Mouse (Mus musculus) intestine, embryonic 14.5 days (tissue): ENCODE measurements at regions not wholly inside any gene's neighbourhood (a gene's known extent, or its start where the extent isn't known, plus 50 kb on each side); places are given as distances from the start of the nearest gene placed in this dataset.

Experiments
- ATAC-seq: fragments of 200-750 bp; cut with Nextera tagmentation; replicated peaks from 2 replicates; pipeline ENCODE4 v1.8.0; 2017; ENCODE audit warnings: low read depth, moderate number of reproducible peaks, moderate TSS enrichment, moderate library complexity; ENCODE audit not compliant: low FRiP score, low TSS enrichment
- DNase-seq: peaks from one replicate; pipeline ENCODE4 v3.0.0-alpha.2; 2018; ENCODE audit warnings: low spot score
- H3K27ac ChIP-seq: fragments of 300-500 bp; sonication (generic); 2 replicates; pipeline ENCODE4 v1.5.1; 2014; ENCODE audit warnings: low read depth, mild to moderate bottlenecking, control low read depth
- H3K27me3 ChIP-seq: fragments of 300-500 bp; sonication (generic); replicated peaks from 2 replicates; pipeline ENCODE4 v1.6.1; 2014; ENCODE audit warnings: low read length, control low read depth; ENCODE audit not compliant: control insufficient read depth, insufficient read depth
- H3K36me3 ChIP-seq: fragments of 300-500 bp; sonication (generic); 2 replicates; pipeline ENCODE4 v1.6.1; 2014; ENCODE audit warnings: low read length, control low read depth; ENCODE audit not compliant: control insufficient read depth, insufficient read depth
- H3K4me1 ChIP-seq: fragments of 300-500 bp; sonication (generic); replicated peaks from 2 replicates; pipeline ENCODE4 v1.6.1; 2014; ENCODE audit warnings: low read length, control low read depth, mixed read lengths; ENCODE audit not compliant: control insufficient read depth, insufficient read depth
- H3K4me2 ChIP-seq: fragments of 300-500 bp; sonication (generic); 2 replicates; pipeline ENCODE4 v1.6.1; 2014; ENCODE audit warnings: low read length
- H3K4me3 ChIP-seq: fragments of 300-500 bp; sonication (generic); 2 replicates; pipeline ENCODE4 v1.5.1; 2014; ENCODE audit warnings: low read depth, low read length, control low read depth, mixed read lengths
- H3K9ac ChIP-seq: fragments of 300-500 bp; sonication (generic); 2 replicates; pipeline ENCODE4 v1.6.1; 2014; ENCODE audit warnings: mild to moderate bottlenecking, low read length
- H3K9me3 ChIP-seq: fragments of 300-500 bp; sonication (generic); 2 replicates; pipeline ENCODE4 v1.6.1; 2016; ENCODE audit warnings: low read length, control low read depth; ENCODE audit not compliant: control insufficient read depth
- WGBS: fragments of 180-500 bp; shearing (Covaris S2); extraction: QIAGEN DNeasy Blood & Tissue Kit; methylation state at CpG from one replicate; pipeline ENCODE4 v1.1.7; 2014; 5-methylcytosine and 5-hydroxymethylcytosine counted together

DNA sequence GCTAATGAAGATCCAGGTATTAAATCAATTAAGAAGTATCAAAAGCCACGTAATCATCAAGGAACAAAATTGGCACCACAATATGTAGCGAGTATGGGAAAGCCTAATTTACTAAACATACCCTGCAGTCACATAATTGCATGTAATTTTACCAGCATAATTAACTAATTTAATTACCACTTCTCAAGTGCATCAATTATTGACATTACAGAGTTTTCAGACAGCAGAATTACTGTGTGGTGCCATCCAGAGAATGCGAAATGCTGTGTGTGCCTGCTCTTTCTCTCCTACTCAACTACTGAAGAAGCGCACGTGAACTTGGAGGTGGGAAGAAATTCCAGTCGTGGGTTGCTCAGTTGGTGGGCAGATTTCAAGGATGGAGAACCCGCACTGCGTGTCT is 229.5 kb upstream of the Id4 start:
- Histone ChIP-seq H3K9ac (no peak overlapping the region), H3K27me3 (no peaks in the 10 kb centered on the region), H3K36me3 (no peaks in the 10 kb centered on the region), H3K9me3 (no peaks in the 10 kb centered on the region), H3K4me1 (0 out of 2 replicates have a peak, but pooled peaks cover 2% of the 10 kb centered on the region), H3K27ac (no peak overlapping the region), H3K4me2 (no peak overlapping the region), H3K4me3 (no peak overlapping the region)
- ATAC-seq (no peak), DNase-seq (no peak)
- WGBS: 77% methylated on average over 8 of the region's 8 CpGs

DNA sequence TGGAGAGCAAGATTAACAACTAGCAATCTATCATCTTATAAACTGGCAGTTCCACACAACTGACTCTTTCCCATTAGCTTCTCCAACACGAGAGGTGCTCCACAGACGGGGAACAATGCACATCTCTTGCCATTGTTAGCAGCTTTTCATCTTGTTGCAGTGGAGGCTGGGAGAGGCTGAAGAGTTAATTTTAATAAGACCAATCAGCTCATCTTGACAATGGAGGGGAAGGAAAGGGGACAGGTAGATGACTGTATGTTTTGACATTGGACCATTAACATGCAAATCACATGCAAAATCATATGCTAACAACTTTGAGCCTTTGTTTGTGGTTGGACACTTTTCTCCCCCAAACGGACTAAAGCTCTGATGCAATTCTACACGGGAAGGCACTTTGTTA is 218.9 kb upstream of the Id4 start:
- Histone ChIP-seq H3K27ac (no peak overlapping the region), H3K4me2 (no peak overlapping the region), H3K9me3 (no peaks in the 10 kb centered on the region), H3K4me1 (no peaks in the 10 kb centered on the region; the same call in 1 of the 2 replicates), H3K4me3 (no peak overlapping the region), H3K36me3 (no peaks in the 10 kb centered on the region), H3K27me3 (no peaks in the 10 kb centered on the region), H3K9ac (no peak overlapping the region)
- ATAC-seq (no peak), DNase-seq (peak; percentile 7)
- 79% methylated on average over 4 of the region's 4 CpGs for WGBS

DNA sequence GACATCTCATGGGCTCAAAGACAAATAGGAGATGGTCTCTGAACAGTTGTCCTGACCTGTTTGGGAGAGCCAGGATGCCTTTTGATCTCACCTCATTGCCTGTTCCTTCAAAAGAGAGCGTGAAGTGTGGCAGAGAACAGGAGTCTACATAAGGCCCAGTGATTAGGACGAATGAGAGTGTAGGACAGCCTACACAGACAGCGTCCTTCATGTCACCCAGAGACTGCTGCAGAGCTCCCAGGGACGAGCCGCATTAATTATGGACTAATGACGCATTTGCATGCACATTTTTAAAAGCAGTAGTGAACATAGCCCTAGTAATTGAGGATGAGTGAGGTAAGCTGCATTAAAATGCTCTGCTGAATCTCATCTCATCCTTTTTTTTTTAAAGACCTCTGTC is 218.5 kb upstream of the Id4 start:
- no peak overlapping the region for H3K27ac ChIP-seq
- H3K27me3 ChIP-seq: no peaks in the 10 kb centered on the region
- H3K36me3 ChIP-seq: no peaks in the 10 kb centered on the region
- 79% methylated on average over 6 of the region's 6 CpGs for WGBS
- ATAC-seq: no peak
- H3K4me1 ChIP-seq: no peaks in the 10 kb centered on the region; the same call in 1 of the 2 replicates
- no peak overlapping the region for H3K4me2 ChIP-seq
- H3K4me3 ChIP-seq: no peak overlapping the region
- no peak overlapping the region for H3K9ac ChIP-seq
- H3K9me3 ChIP-seq: no peaks in the 10 kb centered on the region
- DNase-seq: peak; percentile 7

DNA sequence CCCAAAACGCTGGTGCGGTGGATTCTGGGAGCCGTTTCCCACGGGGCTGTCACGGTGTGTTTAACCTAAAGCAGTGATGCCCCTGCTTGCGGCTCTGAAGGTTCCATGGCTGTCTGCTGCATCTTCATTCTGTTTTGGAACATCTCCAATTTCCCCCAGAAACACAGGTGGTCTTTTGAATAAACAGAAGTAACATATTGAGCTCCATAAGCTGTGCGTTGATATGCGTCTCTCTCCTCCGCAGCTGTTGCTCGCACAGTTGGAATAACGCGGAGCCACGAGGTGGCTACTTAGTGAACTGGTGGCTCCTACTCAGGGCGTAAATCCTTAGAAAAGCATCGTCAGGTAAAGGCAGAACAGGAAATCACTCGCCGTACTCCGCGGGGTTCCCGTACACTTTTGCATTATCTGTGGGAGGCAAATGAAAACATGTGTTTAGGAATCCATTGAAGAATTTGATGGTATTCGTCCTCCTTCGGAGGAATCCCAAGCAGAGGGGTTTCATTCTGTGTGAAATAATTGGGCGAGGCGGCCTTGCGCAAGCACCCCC is 214.8 kb upstream of the Id4 start:
- Histone ChIP-seq H3K4me1 (no peaks in the 10 kb centered on the region; the same call in 1 of the 2 replicates), H3K27me3 (no peaks in the 10 kb centered on the region), H3K4me3 (no peak overlapping the region), H3K36me3 (no peaks in the 10 kb centered on the region), H3K9me3 (no peaks in the 10 kb centered on the region), H3K27ac (no peak overlapping the region), H3K4me2 (no peak overlapping the region; the same call in 1 of the 2 replicates), H3K9ac (no peak overlapping the region)
- 51% methylated on average over 25 of the region's 25 CpGs for WGBS
- DNase-seq (peak; percentile 49), ATAC-seq (no peak)

DNA sequence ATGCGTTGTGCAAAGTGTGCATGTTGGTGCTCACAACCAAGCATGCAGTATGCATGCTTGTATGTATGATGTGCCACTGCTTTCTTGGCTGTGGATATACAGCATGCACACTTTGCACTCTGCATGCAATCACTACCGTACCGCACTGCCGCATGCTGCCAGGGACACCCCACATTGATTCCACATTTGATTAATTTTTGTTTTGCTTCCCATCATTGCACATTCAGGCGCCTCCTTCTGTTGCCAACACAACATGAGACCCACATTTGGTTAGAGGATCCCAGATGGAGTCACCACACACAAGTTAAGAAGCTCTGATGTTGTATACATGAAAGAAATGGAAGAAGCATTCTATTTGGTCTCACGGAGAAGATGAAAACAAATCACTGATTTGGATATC is 211.2 kb upstream of the Id4 start:
- Histone ChIP-seq H3K36me3 (no peaks in the 10 kb centered on the region), H3K9ac (no peak overlapping the region), H3K9me3 (no peaks in the 10 kb centered on the region), H3K27me3 (no peaks in the 10 kb centered on the region), H3K4me3 (no peak overlapping the region), H3K4me1 (no peaks in the 10 kb centered on the region; the same call in 1 of the 2 replicates), H3K27ac (no peak overlapping the region), H3K4me2 (no peak overlapping the region)
- DNase-seq (peak; percentile 18), ATAC-seq (no peak)
- WGBS: 90% methylated on average over 6 of the region's 6 CpGs

GRCm38 (mm10) chr13:48074630-48075029 is 186.4 kb upstream of the Id4 start:
- H3K9me3 ChIP-seq: no peaks in the 10 kb centered on the region
- no peak overlapping the region for H3K4me2 ChIP-seq
- H3K36me3 ChIP-seq: no peaks in the 10 kb centered on the region
- no peaks in the 10 kb centered on the region for H3K27me3 ChIP-seq
- no peaks in the 10 kb centered on the region for H3K4me1 ChIP-seq
- H3K27ac ChIP-seq: no peak overlapping the region
- H3K4me3 ChIP-seq: no peak overlapping the region
- no peak for ATAC-seq
- H3K9ac ChIP-seq: no peak overlapping the region
- DNase-seq: no peak

DNA sequence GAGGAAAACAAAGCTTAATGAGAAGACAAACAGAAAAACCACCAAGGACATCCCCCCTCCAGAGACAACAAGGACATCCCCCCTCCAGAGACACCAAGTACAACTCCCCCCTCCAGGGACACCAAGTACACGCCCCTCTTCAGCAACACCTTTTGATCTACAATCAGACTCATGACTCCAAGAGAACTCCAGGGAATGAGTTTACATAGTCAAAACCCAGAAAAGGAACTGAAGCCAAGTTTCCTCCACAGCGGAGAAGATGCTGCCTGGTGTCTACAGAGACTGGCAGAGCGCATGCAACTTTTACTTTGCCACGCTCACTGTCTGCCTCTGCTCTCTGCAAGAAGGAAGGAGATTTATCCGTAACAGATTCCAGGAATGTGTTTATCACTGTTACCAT is 185.7 kb upstream of the Id4 start:
- H3K4me3 ChIP-seq: no peak overlapping the region
- H3K4me1 ChIP-seq: no peaks in the 10 kb centered on the region
- no peaks in the 10 kb centered on the region for H3K27me3 ChIP-seq
- H3K27ac ChIP-seq: no peak overlapping the region
- H3K9ac ChIP-seq: no peak overlapping the region
- H3K9me3 ChIP-seq: no peaks in the 10 kb centered on the region
- DNase-seq (no peak), ATAC-seq (no peak)
- no peaks in the 10 kb centered on the region for H3K36me3 ChIP-seq
- WGBS: 37% methylated on average over 5 of the region's 5 CpGs
- H3K4me2 ChIP-seq: no peak overlapping the region

GRCm38 (mm10) chr13:48078214-48078613 is 182.8 kb upstream of the Id4 start:
- H3K4me2 ChIP-seq: no peak overlapping the region
- WGBS: 56% methylated on average over 12 of the region's 12 CpGs
- no peak overlapping the region for H3K27ac ChIP-seq
- DNase-seq (no peak), ATAC-seq (no peak)
- no peaks in the 10 kb centered on the region for H3K36me3 ChIP-seq
- H3K9me3 ChIP-seq: no peaks in the 10 kb centered on the region
- no peaks in the 10 kb centered on the region for H3K4me1 ChIP-seq
- H3K4me3 ChIP-seq: no peak overlapping the region
- no peaks in the 10 kb centered on the region for H3K27me3 ChIP-seq
- H3K9ac ChIP-seq: no peak overlapping the region

- ATAC-seq (no peak), DNase-seq (no peak)
- Histone ChIP-seq H3K9ac (no peak overlapping the region), H3K36me3 (no peaks in the 10 kb centered on the region), H3K4me2 (no peak overlapping the region), H3K27ac (peak overlapping the region; percentile 5; the same call in 1 of the 2 replicates), H3K4me1 (no peaks in the 10 kb centered on the region), H3K27me3 (no peaks in the 10 kb centered on the region), H3K4me3 (no peak overlapping the region), H3K9me3 (no peaks in the 10 kb centered on the region)
- WGBS: 64% methylated on average over 2 of the region's 2 CpGs
These were observed 177.7 kb upstream of the Id4 start for GRCm38 (mm10) chr13:48083294-48083693.
